Mouse (Mus musculus): ENCODE measurements around the gene Rtn4rl1. TPM values are rescaled to one million over a fixed set of nuclear protein-coding genes. Genes with fewer than 3 reads are reported as not detected.
A peak's percentile ranks its signal among the peaks of the same experiment; 100 is the strongest.
"Not testable (repeated sequence)": the region's sequence is repeated elsewhere in the genome, so short reads cannot be mapped to it uniquely, and the experiment has no call there.

Rtn4rl1 gene
- total RNA-seq, 2 experiments from 2014 or later: 20.3 to 23.2 TPM

DNA sequence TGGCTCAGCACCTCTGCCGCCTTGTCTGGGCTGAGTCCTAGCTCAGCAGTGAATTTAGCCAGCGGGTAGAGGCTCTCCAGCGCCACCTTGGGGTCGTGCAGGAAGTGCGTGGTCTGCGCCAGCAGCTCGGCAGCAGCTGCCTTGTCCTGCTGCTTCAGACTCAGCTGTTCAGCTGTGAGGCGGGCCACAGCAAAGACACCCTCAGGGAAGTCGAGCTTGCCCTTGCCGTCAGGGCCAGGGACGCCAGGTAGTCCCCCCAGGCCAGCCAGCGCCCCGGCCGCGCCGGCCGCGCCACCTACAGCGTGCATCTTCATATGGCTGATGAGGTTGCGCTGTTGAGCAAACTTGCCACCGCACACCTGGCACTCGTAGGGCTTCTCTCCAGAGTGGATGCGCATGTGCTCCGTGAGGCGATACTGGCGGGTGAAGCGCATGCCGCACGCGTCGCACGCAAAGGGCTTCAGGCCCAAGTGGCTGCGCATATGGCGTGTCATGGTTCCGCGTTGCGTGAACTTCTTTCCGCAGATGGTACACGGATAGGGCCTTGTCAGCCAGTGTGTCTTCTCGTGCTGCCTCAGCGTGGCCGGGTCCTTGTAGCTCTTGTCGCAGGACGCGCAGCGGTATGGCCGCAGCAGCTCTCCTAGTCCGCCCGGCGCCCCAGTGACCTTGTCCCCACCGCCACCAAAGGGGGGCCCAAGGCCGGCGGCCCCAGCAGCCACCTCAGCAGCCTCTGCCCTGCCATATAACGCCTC is 28.0 kb upstream of the Rtn4rl1 start:
- DNase-seq: peak; percentile 89

DNA sequence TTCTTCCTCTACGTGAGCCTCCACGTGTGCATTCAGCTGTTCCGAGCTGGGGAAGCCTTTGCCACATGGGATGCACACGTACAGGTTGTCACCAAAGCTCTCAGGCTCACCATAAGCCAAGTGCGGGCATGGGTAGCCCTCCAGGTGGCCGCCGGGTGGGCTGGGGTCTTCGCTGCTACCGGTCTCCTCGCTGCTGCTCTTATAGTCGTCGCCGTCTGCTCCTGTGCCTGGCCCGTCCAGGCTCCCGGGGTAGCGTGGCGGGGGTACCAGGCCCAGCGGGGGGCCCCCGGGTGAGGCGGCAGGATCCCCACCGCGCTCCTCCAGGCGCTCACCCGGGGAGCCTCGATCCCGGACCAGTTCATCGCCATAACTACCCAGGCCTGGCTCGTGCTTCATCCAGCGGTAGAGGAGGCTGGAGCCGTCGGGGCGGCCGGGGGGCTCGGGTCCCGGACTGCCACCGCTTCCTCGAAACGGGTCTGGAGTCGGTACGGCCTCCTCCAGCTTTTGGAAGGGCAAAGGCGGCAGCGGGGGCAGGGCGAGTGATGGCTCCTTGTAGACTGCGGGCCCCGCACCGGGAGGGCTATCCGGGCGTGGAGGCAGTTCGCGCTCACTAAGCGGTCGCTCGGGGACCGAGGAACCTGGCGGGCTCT is 27.3 kb upstream of the Rtn4rl1 start:
- peak; percentile 47 for DNase-seq

DNA sequence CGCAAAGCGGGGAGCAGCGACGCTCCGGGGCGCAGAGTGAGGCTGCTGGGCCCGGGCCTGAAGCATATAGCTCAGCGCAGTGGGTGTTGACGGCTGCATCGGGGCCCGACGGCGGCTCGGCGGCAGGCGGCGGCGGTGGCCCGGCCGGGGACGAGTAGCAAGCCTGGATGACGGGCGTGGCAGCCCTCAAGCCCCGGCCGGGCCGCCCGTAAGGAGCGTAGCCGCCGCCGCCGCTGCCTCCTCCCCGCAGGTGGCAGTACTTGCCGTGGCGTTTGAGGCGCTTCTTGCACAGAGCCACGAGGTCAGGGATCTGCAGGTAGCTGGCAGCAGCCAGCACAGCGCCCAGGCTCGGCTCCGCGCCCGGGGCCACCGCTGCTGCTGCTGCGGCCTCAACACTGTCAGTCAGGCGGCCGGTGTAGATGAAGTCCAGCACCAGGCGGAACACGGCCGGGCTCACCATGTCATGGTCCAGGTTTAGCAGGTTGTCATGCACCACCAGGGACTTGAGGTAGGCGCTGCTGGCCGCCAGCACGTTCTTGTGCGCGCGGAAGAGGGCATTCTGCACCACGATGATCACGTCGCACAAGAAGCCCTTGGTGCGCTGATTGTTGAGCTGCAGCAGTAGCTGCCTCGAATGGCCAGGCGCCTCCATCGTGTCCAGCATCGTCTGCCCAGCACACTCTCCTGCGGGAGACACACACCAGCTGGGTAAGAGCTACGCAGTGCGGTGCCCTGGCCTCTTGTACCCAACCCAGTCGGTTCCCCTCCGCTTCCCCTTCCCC is 26.5 kb upstream of the Rtn4rl1 start:
- DNase-seq: peak; percentile 59

DNA sequence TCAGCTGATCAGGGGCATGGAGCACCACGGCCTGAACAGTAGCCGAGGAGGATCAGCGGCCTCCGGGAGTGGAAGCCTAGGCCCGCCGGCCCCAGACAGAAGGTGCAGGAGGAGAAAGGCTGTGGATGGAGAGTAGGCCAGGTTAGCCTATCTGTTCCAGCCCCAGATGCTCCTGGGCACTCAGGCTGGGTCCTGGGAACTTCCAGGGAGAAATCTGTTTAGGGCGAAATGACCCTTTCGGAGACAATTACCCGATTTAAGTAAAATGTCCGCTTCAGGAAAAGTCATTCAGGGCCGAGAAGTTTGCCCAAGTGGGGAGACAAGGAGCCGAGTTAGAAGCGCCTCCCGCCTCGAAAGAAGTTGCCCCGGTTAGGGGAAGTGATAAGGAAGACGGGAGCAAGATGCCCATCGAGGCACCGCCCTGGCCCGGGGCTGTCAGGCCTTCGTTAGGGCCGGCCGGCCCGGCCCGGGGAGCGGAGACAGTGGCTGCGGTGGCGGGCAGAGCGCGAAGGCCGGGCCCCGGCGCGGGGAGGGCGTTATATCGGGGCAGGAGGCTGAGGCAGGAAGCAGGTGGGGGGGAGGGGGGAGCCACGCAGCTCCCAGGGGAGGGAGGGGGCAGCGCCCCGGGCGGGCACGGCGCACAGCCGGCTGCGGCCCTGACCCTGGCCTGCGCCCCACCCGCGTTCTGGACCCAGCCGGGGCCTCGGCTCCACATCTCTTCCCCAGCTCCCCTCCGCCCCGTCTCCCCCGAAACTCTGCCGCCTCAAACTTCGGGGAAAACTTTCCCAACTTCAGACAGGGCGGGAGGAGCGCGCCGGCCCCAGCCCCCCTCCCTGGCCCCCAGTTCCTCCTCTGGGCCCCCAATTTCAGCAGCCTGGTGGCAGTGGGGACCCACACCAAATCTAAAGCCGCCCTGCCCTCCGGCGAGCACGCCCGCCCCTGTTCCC is 25.7 kb upstream of the Rtn4rl1 start:
- DNase-seq: peak; percentile 66

DNA sequence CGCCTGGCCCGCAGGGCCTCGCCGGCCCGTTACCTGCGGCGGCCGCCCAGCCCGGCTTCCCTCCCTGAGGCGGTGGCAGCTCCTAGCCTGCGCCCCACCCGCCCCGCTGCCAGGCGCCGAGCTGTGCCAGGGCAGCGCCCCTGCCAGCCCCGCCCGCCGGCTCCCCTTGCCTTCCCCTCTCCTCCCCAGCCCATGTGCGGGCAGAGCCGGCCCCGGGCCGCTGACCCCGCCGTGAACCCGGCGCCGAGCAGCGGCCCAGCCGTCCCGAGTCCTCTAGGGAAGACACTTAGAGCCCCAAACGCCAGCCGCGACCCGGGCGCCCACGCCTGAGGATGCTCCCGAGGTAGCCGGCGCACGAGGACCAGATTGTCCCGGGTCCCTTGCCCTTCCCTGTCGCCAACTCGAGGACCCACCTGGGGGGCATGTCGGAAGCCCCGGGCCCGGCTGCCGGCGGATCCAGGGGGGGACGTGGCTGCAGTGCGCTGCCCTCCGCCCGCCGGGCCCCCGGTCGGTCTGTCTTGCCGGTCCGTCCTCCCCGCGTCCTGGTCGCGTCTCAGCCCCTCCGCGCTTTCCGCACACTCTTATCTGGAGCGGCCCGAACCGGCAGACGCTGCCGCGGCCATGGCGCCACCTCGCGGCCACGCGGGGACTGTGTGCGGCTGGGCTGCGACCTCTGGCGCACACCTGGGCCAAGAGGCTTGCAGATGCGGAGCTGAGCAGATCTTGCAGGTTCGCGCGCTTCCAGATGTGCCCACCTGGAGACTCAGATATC is 24.8 kb upstream of the Rtn4rl1 start:
- peak; percentile 94 for DNase-seq

DNA sequence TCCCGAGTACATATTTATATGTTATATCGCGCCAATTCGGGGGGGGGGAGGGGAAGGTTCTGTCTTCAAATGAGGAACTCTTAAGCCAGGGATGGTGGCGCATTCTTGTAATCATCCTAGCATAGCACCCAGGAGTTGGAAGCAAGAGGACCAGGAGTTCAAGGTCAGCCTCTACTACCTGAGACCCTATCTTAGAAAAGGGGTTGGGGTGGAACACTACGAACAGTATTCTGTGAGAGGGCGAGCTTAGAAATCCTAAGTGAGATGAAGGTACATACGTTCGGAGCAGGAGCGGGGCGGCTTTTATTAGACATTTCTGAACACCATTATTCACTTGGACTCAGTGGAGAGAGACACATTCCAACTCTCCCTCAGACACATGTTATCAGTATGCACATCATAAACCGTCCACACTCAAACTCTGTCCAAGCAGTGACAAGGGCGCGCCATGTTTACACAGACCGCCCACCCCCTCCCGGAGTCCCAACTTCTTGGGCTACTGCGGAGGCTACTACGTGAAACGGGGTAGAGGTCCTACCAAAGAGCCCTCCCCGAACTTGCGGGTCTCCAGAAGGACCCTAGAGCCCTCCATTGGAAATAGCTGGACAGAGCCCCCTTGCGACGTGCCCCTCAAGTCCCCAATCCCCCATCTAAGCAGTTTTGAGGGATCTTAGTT is 24.0 kb upstream of the Rtn4rl1 start, which contains the start of gene Hic1:
Gene Hic1 (minus strand): TSS at position 115 of the 676 bp plus-strand sequence.
- no peak for DNase-seq

DNA sequence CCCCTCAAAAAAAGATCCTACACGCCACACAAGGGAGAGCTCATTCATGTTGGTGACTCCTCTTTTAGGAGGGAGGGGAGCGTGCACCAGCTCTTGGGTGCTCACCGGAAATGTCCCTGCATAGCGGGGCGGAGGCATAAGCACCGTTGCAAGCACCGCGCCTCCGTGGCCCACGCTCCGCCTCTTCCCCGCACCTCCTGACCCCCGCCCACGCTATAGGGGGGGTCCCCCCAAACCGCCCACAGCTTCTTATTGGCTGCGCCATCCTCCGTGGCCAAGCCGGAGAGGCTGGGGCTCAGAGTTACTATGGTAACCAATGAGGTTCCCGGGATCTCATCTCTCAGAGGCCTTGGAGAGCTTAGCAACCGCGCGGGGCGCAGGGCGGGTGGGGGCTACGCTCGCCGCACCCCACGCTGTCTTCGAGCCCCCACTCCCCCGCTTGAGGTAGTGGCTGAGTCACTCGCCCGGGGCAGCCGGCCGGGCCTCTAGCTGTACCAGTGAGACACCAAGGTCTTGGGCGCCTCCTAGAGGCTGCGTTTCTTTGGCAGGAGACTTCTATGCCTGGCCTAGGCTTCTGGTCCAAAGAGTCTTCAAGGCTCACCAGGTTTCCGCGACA is 23.3 kb upstream of the Rtn4rl1 start:
- DNase-seq: peak; percentile 95

DNA sequence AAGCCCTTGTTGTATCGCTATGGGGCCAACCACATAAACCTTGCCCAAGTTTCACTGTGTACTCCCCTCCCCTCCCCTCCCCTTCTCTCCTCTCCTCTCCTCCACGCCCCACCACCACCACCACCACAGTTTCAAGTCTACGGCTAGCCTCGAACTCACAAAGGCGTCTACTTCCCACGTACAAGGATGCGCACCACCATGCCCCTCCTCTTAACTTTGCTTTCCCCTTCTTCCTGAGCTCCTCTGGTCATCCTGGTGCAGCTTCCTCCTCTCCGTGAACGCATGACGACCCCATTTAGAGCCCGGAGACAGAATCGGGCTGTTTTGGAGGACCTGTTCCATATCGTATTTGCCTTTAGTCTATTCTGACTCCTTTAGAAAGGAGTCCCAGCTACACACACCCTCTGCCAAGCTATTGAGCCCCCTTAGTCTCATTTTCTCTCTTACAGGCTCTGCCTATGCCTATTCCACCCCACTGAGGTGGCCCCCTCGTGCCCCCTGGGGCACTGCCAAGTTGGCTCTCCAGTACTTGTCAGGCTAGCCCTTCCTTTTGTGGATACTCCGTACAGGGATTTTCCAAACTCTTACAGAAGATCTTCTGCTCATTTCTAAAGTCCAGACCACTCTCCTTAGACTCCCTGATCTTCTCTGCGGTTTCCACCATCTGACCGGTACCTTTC is 22.3 kb upstream of the Rtn4rl1 start:
- no peak for DNase-seq

DNA sequence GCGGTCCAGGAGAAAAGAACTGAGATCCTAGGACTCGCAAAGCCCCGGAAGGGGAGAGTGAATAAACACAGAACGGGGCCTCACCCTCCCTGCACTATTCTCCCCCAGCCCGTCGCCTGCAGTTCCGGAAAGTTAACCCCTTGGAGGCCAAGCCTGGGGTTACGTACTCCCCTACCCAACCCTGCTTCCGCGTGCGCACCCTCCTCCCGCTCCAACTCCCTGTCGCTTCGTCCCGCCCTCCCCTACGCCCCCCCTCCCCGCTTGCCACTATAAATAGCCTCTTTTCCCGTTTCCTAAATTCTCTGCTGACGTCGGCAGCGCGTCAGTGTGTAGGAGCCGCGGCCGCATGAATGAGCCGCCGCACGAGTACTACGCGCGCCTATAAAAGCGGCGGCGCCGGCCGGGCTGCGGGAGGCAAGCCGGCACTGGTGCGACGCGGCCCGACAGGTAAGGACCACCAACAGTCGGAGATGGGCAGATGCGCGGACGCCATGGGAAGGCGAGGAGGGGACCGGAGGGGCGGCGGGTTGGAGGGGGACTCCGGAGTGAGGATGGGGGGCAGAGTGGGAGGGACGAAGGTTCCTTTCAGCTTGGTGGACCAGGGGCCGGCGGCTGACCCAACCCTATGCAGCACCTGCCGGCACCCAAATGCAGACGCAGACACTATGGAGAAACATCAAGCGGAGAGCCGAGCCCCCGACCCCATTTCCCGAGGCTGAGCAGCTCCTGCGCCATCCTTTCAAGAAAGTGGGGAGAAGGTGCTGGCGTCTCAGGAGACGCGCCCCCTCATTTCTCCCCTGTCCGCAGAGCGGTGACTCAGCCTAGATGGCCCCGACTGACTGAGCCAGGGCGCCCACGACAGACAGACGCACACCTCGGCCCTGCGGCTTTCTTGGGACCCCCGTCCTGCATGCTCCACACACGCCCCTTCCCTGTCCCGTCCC is 21.2 kb upstream of the Rtn4rl1 start:
- peak; percentile 45 for DNase-seq

DNA sequence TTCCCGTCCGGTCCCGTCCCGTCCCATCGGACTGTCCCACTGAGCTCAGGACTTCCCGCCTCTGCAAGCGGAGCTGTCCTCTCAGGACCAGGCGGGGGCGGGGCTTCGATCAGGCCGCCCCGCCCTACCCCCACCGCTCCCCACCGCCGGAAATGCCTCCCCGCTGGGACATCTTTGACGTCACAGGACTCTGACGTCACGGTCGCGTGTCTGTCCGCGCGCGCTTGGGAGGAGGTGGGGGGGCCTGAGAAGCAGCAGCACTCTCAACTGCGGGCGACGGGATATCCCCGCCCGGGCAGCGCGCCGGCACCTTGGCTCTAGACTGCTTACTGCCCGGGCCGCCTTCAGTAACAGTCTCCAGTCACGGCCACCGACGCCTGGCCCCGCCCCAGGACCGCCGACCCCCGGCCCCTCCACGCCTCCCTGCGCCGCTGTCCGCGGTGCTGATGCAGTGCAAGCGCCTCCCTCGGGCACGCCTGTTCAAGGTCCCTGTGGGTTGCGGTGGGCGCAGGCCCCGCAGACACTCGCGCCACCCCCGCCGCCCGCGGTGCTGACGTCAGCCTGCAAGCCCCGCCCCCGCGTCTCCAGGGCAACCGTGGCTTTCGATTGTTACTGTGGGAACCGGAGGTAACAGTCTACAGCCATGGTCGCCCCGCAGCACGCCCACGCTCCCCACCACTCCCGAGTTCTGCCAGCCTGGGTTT is 20.3 kb upstream of the Rtn4rl1 start:
- peak; percentile 91 for DNase-seq

DNA sequence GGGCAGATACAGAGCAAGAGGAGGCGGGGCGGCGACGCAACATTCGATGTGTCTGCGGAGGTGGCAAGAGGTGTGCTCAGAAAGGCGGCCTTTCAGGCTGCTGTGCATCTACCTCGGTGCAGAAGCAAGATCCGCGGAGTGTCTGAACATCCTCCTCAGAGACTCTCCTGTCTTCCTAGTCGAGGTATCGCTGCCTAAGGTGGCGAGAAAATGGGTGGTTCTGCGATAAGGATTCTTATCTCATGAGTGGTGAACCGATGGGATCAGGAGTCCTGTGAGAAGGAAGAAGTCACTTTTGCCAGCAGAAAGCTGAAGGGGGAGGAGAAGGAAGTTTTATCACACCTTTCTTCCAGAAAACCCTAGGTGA is 19.8 kb upstream of the Rtn4rl1 start:
- no peak for DNase-seq

DNA sequence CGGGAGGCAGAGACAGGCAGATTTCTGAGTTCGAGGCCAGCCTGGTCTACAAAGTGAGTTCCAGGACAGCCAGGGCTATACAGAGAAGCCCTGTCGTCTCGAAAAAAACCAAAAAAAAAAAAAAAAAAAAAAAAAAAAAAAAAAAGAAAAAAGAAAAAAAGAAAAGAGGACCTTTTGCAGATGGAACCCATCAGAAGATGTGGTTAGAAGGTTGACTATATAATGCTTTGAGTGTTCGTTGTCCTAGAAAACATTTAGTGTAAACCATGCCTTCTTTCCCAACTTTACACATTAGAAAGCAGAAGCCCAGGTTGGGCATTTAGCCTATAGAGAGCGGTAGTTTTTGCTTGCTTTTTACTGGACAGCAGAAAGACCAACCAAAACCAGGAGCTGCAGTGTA is 19.0 kb upstream of the Rtn4rl1 start:
- not testable (repeated sequence) for DNase-seq

DNA sequence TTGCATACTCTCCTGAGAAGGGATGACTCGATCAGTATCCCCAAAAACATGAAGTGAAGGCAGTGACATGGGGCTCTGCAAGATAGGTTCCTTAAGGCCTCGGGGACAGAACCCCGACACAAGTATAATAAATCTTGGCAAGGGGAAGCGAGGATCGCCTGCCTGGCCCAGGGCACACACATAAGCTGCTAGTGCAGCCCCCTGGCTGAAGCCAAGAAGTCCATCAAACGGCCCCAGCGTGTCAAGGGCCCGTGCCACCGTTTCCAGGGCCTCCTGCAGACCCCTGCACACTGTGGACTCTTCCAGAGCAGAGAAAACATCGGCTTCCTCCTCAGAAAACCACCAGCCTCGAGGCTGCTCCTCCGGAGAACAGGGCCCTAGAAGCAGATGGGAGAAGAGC is 15.6 kb upstream of the Rtn4rl1 start:
- no peak for DNase-seq

DNA sequence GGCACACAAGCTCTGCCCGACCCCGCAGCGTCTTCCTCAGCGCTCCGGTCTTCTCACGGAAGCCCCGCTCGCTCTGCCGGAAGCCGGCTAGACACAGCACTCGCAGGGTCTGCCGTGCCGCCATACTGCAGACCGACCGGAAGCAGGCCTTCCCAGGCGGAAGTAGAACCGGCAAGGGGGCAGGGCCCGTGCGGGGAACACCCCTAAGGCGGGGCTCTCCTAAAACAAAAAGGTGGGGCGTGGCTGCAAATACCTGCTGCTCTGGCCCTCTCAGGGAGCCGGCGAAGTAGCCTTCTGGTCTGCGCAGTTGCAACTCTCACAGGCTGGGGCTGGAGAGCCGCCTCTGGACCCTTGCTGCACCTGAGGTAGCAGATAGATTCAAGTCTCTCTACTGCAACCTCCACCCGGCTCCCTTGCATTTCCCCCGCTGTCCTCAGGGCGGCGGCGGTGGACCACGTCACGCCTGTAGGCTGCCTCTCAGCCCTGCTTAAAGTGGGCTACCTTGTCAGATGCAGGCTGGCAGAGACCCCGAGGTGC is 14.8 kb upstream of the Rtn4rl1 start, which contains the start of gene Ovca2:
Gene Ovca2 (minus strand): TSS at position 164 of the 537 bp plus-strand sequence.
- peak; percentile 91 for DNase-seq

DNA sequence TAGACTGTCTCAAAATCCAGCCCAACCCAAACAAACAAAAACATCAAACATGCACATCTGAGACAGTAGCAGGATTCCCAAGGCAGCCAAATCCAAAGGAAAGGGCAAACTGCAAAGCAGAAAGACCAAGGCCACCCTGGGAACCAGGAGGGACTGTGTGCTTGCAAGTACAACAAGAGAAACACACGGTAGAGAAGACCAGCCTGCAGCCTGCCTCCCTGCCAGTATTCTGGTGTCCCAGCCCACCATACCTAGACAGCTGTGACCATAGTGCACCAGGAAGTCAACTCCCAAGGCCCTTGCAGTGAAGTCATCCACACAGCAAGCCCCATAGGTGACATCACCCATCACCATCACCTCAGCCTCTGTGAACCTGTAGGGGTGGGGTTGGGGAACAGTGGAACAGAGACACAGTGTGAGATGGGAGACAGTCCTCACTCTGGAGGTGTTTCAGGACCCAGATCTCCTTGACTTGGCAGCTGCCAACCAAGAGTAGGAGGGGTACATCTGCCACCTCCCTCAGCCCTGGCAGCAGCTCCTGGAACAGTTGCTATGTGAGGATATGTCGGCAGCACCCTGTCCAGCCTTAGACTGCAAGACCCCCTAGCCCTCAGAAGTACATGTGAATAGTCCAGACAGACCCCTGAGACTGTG is 9.5 kb upstream of the Rtn4rl1 start:
- DNase-seq: no peak

DNA sequence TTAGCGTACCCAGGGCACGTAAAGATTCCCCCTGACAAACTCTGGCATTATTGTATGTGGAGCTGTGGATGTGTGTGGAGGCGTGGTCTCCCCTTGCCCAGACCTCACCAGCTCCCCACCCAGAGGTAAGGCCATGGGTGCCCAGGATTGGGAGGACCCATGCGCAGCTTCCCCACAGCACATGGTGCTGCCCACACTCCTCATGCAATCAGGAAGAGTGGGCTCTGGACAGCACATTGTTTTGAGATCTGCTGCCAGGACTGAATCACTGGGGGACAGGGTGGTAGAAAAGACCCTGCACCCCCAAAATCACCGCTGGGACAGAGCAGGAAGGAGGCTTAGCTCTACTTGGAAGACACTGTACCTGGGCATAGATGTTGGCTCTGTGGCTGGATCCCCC is 9.0 kb upstream of the Rtn4rl1 start:
- DNase-seq: no peak

DNA sequence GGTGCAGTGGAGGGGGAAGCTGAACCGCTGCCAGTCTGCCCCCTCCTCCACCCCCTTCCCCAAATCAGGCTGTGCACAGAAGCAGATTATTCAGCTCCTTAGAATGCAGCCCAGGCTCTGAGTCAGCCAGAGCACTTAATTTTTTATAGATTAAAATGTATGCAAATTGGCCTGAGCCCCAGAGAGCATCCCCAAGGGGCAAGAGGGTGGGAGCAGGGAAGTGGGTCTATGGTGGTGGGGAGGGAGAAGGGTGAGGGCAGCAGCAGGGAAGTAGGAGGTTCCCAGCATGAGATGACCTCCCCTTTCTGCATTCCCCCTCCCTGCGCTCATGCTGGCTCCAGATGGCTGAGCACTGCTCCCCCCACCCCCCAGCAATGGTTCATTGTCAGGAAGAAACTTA is 8.6 kb upstream of the Rtn4rl1 start:
- no peak for DNase-seq
